ENCODE assay signal across 40 mouse cellular contexts in the genomic region with DNA sequence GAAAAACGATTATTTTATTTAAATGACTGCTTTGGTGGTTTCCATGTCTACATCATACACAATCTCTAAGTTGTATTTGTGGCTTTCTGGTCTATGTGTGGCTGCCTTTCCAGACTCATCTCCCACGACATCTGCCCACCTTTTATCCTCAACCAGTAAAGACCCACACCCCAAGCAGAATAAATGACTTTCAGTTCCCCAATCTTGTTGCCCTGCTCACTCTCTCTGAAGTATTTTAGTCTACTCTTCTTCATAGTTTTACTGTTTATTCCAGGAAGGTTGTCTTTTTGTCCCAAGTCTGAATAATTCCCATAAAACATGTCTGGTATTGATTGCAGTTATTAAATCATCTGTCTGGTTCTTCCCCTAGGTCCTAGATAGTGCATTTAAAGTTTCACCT. TPM values are rescaled to one million over a fixed set of nuclear protein-coding genes. Genes with fewer than 3 reads are reported as not detected.
"Had no signal": no experiment of that assay in that cellular context is flagged by ENCODE, and none has a peak within 500 bp of the region (broad histone marks: within the 10 kb centered on the region; RNA-seq: fewer than 3 reads in every experiment).

No protein-coding gene starts in this region.

- ATAC-seq: hindbrain, postnatal 0 days; intestine, embryonic 16.5 days had no signal

- H3K36me3 ChIP-seq: heart, embryonic 13.5 days; heart, embryonic 15.5 days; hindbrain, embryonic 13.5 days; hindbrain, embryonic 15.5 days; kidney, embryonic 15.5 days; limb, embryonic 10.5 days; limb, embryonic 12.5 days; liver, embryonic 13.5 days had no signal

- H3K4me3 ChIP-seq: gastrocnemius, adult 2 months; heart, adult 2 months; heart, embryonic 13.5 days; heart, embryonic 15.5 days; hindbrain, embryonic 13.5 days; hindbrain, embryonic 15.5 days; kidney, embryonic 15.5 days; limb, embryonic 10.5 days; limb, embryonic 12.5 days; liver, embryonic 13.5 days had no signal

- H3K27ac ChIP-seq: gastrocnemius, adult 2 months; heart, adult 2 months; heart, embryonic 13.5 days; heart, embryonic 15.5 days; hindbrain, embryonic 13.5 days; hindbrain, embryonic 15.5 days; hindbrain, postnatal 0 days; kidney, embryonic 15.5 days; kidney, postnatal 0 days; limb, embryonic 10.5 days; limb, embryonic 12.5 days; liver, embryonic 13.5 days had no signal

- H3K4me2 ChIP-seq: heart, embryonic 11.5 days; heart, embryonic 13.5 days; heart, embryonic 15.5 days; hindbrain, embryonic 13.5 days; hindbrain, embryonic 15.5 days; kidney, embryonic 15.5 days; limb, embryonic 12.5 days; liver, embryonic 11.5 days; liver, embryonic 13.5 days had no signal

- H3K9ac ChIP-seq: heart, embryonic 13.5 days; heart, embryonic 15.5 days; hindbrain, embryonic 13.5 days; hindbrain, embryonic 15.5 days; kidney, embryonic 15.5 days; limb, embryonic 12.5 days; liver, embryonic 13.5 days had no signal

- H3K4me1 ChIP-seq: heart, embryonic 13.5 days; heart, embryonic 15.5 days; hindbrain, embryonic 13.5 days; hindbrain, embryonic 15.5 days; kidney, embryonic 15.5 days; limb, embryonic 10.5 days; limb, embryonic 12.5 days; liver, embryonic 13.5 days had no signal

- H3K27me3 ChIP-seq: heart, embryonic 13.5 days; heart, embryonic 15.5 days; hindbrain, embryonic 13.5 days; hindbrain, embryonic 15.5 days; kidney, embryonic 15.5 days; limb, embryonic 12.5 days; liver, embryonic 13.5 days had no signal

- H3K9me3 ChIP-seq: heart, embryonic 13.5 days; heart, embryonic 15.5 days; hindbrain, embryonic 13.5 days; hindbrain, embryonic 15.5 days; kidney, embryonic 15.5 days; limb, embryonic 10.5 days; limb, embryonic 12.5 days; liver, embryonic 13.5 days had no signal

- DNase-seq: gastrocnemius, adult 2 months; gastrocnemius, postnatal 10 days; gastrocnemius, postnatal 25 days; heart, adult 11 months; heart, adult 2 months; heart, postnatal 14 days; heart, postnatal 36 days; kidney, adult 11 months; kidney, adult 2 months; kidney, adult 9 months; kidney, postnatal 14 days; kidney, postnatal 36 days; layer of hippocampus, adult 9-11 months; layer of hippocampus, postnatal 36 days; liver; liver, embryonic 13.5 days had no signal

RNA-seq across cellular contexts. Expression of a gene that starts 40.6 kb away (rescaled TPM):
- total RNA-seq: gastrocnemius, adult 2 months; gastrocnemius, postnatal 10 days; gastrocnemius, postnatal 25 days; heart, adult 2 months; heart, postnatal 14 days; heart, postnatal 36 days; hindbrain, postnatal 0 days; layer of hippocampus, adult 18-20 months; layer of hippocampus, adult 8-10 months; layer of hippocampus, postnatal 36 days; left cerebral cortex, adult 18-20 months; left cerebral cortex, postnatal 14 days; left cerebral cortex, postnatal 36 days had no signal
- polyA plus RNA-seq: frontal cortex, adult 2 months; heart, adult 2 months; heart, embryonic 11.5 days; heart, embryonic 13.5 days; hindbrain, embryonic 11.5 days; hindbrain, embryonic 13.5 days; hindbrain, embryonic 15.5 days; hindbrain, postnatal 0 days; intestine, embryonic 14.5 days; intestine, embryonic 16.5 days; kidney, adult 2 months; large intestine, adult 2 months; limb, embryonic 12.5 days; liver, embryonic 11.5 days had no signal

RNA-seq across cellular contexts. Expression of a gene that starts 58.7 kb away (rescaled TPM):
- total RNA-seq: gastrocnemius, adult 2 months; gastrocnemius, postnatal 10 days; gastrocnemius, postnatal 25 days; heart, postnatal 36 days; hematopoietic stem cell, adult 5-6 weeks; layer of hippocampus, adult 18-20 months; layer of hippocampus, adult 8-10 months; layer of hippocampus, postnatal 36 days; left cerebral cortex, adult 18-20 months; left cerebral cortex, postnatal 14 days; left cerebral cortex, postnatal 36 days had no signal
- polyA plus RNA-seq: gonadal fat pad, adult 2 months; heart, adult 2 months; heart, postnatal 0 days; hindbrain, embryonic 11.5 days; hindbrain, embryonic 13.5 days; hindbrain, postnatal 0 days; intestine, embryonic 14.5 days; intestine, embryonic 16.5 days; kidney, postnatal 0 days; large intestine, adult 2 months; limb, embryonic 10.5 days; limb, embryonic 12.5 days; liver, embryonic 11.5 days; liver, embryonic 13.5 days had no signal
